ENCODE assay signal across 9 mouse cellular contexts in the genomic region with DNA sequence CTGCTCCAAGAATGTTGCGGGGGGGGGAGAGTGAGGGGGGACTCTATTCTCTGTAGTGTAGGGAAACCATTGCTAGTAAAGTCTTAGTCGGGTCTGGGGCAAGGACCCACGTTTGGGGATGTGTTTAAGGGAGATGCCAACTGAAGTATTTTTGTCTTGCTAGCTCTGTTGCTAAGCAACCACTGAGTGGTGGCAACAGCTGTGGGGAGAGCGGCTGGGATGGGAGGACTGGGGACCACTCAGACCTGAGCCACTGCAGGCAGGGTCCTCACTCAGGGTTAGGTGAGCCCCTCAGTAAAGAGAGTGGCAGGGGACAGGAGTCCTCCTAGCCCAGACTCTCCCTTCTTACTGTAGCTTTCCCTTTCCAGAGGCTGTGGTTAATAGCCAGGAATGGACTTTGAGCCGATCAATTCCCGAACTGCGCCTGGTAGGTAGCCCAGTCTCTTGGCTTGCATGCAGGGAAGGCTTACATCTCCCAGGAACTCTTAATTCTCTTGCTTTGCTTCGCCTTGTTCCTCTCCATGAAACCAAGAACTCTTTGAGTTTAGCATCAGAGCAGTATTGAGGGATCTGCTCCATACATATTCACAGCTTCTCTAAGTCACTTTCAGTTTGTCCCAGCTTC. TPM values are rescaled to one million over a fixed set of nuclear protein-coding genes. Genes with fewer than 3 reads are reported as not detected.
DNase-seq lines count a peak whose midpoint lies in the region; ATAC-seq and TF ChIP-seq lines count a peak whose summit lies in the region.
"Had no signal": no experiment of that assay in that cellular context is flagged by ENCODE, and none has a peak within 500 bp of the region (broad histone marks: within the 10 kb centered on the region; RNA-seq: fewer than 3 reads in every experiment).

No protein-coding gene starts in this region.

- H3K27ac ChIP-seq in lung, embryonic 14.5 days (ENCODE audit: low read depth), result no peak overlapping the region
- peak overlapping the region; percentile 45; the same call in 1 of the 2 replicates for H3K27ac ChIP-seq in forebrain, postnatal 0 days (ENCODE audit: low read depth, low read length)
- H3K27ac ChIP-seq in liver, embryonic 14.5 days, result no peak overlapping the region
- H3K27ac ChIP-seq in stomach, postnatal 0 days (replicated peaks), result no peak overlapping the region

- H3K4me2 ChIP-seq in lung, embryonic 14.5 days, result peak overlapping the region; percentile 50; the same call in 1 of the 2 replicates
- H3K4me2 ChIP-seq in forebrain, postnatal 0 days (ENCODE audit: low read depth), result peak overlapping the region; percentile 97
- H3K4me2 ChIP-seq in liver, embryonic 14.5 days (ENCODE audit: low read depth), result peak overlapping the region; percentile 18; the same call in 1 of the 2 replicates
- H3K4me2 ChIP-seq in stomach, postnatal 0 days (replicated peaks; ENCODE audit: low read depth), result no peak overlapping the region

- peaks cover 71% of the 10 kb centered on the region for H3K27me3 ChIP-seq in lung, embryonic 14.5 days (ENCODE audit: insufficient read depth, low read length)
- H3K27me3 ChIP-seq in forebrain, postnatal 0 days (ENCODE audit: insufficient read depth, low read length), result peaks cover 4% of the 10 kb centered on the region; the same call in 1 of the 2 replicates
- H3K27me3 ChIP-seq in liver, embryonic 14.5 days (ENCODE audit: control insufficient read depth, insufficient read depth, low read length), result peaks cover 38% of the 10 kb centered on the region
- peaks cover 5% of the 10 kb centered on the region for H3K27me3 ChIP-seq in stomach, postnatal 0 days (ENCODE audit: control insufficient read depth, insufficient read depth, low read length)

- no peak overlapping the region for H3K4me3 ChIP-seq in lung, embryonic 14.5 days (ENCODE audit: low read depth, low read length)
- H3K4me3 ChIP-seq in forebrain, postnatal 0 days (ENCODE audit: low read depth, low read length), result peak overlapping the region; percentile 87
- no peak overlapping the region for H3K4me3 ChIP-seq in liver, embryonic 14.5 days (ENCODE audit: insufficient read depth in 1 of 2, low read depth in 2 of 2, low read length in 2 of 2)
- H3K4me3 ChIP-seq in stomach, postnatal 0 days (ENCODE audit: low read depth, low read length), result peak overlapping the region; percentile 29; the same call in 1 of the 2 replicates

- no peak for TF ChIP-seq CTCF in lung, embryonic 14.5 days (IDR thresholded peaks at IDR 0.05; ENCODE audit: low read depth)
- TF ChIP-seq CTCF in forebrain, postnatal 0 days (IDR thresholded peaks at IDR 0.05; ENCODE audit: low read depth), result no peak
- no peak for TF ChIP-seq CTCF in liver, embryonic 14.5 days (IDR thresholded peaks at IDR 0.05; ENCODE audit: low read depth)
- no peak for TF ChIP-seq CTCF in stomach, postnatal 0 days (IDR thresholded peaks at IDR 0.05; ENCODE audit: low read depth)

- no peaks in the 10 kb centered on the region for H3K9me3 ChIP-seq in lung, embryonic 14.5 days (ENCODE audit: low read depth, low read length)
- no peaks in the 10 kb centered on the region for H3K9me3 ChIP-seq in forebrain, postnatal 0 days (ENCODE audit: low read length)
- H3K9me3 ChIP-seq in liver, embryonic 14.5 days (ENCODE audit: control insufficient read depth, low read length), result no peaks in the 10 kb centered on the region
- H3K9me3 ChIP-seq in stomach, postnatal 0 days (ENCODE audit: control insufficient read depth, low read length), result no peaks in the 10 kb centered on the region

- peak; percentile 61 for DNase-seq in lung, embryonic 14.5 days
- DNase-seq in lung, postnatal 14 days, result no peak
- peak; percentile 66 for DNase-seq in forebrain, postnatal 0 days
- DNase-seq in liver, embryonic 14.5 days (ENCODE audit: low read depth in 3 of 3, low spot score in 3 of 3), result no peak
- DNase-seq in stomach, postnatal 0 days (ENCODE audit: low spot score), result no peak
- no peak for DNase-seq in urinary bladder, postnatal 4 days (ENCODE audit: low spot score in 2 of 2)
- no peak for DNase-seq in layer of hippocampus, adult 9-11 months
- no peak for DNase-seq in urinary bladder, postnatal 36 days (ENCODE audit: low spot score in 2 of 2)
- DNase-seq: kidney, adult 8-10 months had no signal

- 18% methylated on average over 8 of the region's 8 CpGs for WGBS in lung, embryonic 14.5 days
- WGBS in forebrain, postnatal 0 days, result 21% methylated on average over 8 of the region's 8 CpGs
- WGBS in liver, embryonic 14.5 days (ENCODE audit: insufficient replicate concordance), result 56% methylated on average over 8 of the region's 8 CpGs
- WGBS in stomach, postnatal 0 days, result 25% methylated on average over 8 of the region's 8 CpGs

- 0 out of 2 replicates have a peak, but pooled peaks cover 3% of the 10 kb centered on the region for H3K4me1 ChIP-seq in lung, embryonic 14.5 days (ENCODE audit: insufficient read depth)
- H3K4me1 ChIP-seq in forebrain, postnatal 0 days (ENCODE audit: insufficient read depth), result peaks cover 25% of the 10 kb centered on the region
- H3K4me1 ChIP-seq in liver, embryonic 14.5 days (replicated peaks; ENCODE audit: control insufficient read depth in 2 of 2, insufficient read depth in 2 of 2, low read length in 1 of 2), result peaks cover 0 to 2% of the 10 kb centered on the region in 2 experiments; a peak in 2 of 4 replicates
- no peaks in the 10 kb centered on the region; the same call in 1 of the 2 replicates for H3K4me1 ChIP-seq in stomach, postnatal 0 days (replicated peaks; ENCODE audit: control insufficient read depth, insufficient read depth)

- no peak for ATAC-seq in lung, embryonic 14.5 days (ENCODE audit: insufficient read depth)
- ATAC-seq in forebrain, postnatal 0 days, result peak; percentile 4; the same call in 1 of the 2 replicates
- no peak for ATAC-seq in liver, embryonic 14.5 days (ENCODE audit: insufficient read depth)
- no peak for ATAC-seq in stomach, postnatal 0 days (ENCODE audit: low FRiP score, low TSS enrichment)

- TF ChIP-seq EP300 in liver, embryonic 14.5 days (IDR thresholded peaks at IDR 0.05; ENCODE audit: low read depth), result no peak
- no peak for TF ChIP-seq EP300 in stomach, postnatal 0 days (optimal IDR thresholded peaks at IDR 0.05)

- H3K9ac ChIP-seq in lung, embryonic 14.5 days, result no peak overlapping the region
- peak overlapping the region; percentile 90 for H3K9ac ChIP-seq in forebrain, postnatal 0 days
- H3K9ac ChIP-seq in liver, embryonic 14.5 days (replicated peaks), result no peak overlapping the region
- H3K9ac ChIP-seq in stomach, postnatal 0 days (ENCODE audit: low read length), result no peak overlapping the region

- no peaks in the 10 kb centered on the region for H3K36me3 ChIP-seq in lung, embryonic 14.5 days (ENCODE audit: insufficient read depth)
- H3K36me3 ChIP-seq in forebrain, postnatal 0 days (ENCODE audit: insufficient read depth), result peaks cover 29% of the 10 kb centered on the region
- no peaks in the 10 kb centered on the region for H3K36me3 ChIP-seq in liver, embryonic 14.5 days (replicated peaks; ENCODE audit: control insufficient read depth, insufficient read depth, low read depth)
- no peaks in the 10 kb centered on the region for H3K36me3 ChIP-seq in stomach, postnatal 0 days (ENCODE audit: control insufficient read depth, insufficient read depth, low read length)

RNA-seq across cellular contexts. Expression of a gene that starts 7.0 kb away (rescaled TPM):
- polyA plus RNA-seq in lung, embryonic 14.5 days (2014; fragmentation: Nextera tagmentation; extraction: Ambion mirVana), result 0.07 and 0.11 TPM in 2 replicates
- total RNA-seq in forebrain, postnatal 0 days (2014; rRNA removed), result 220 and 258 TPM in 2 replicates
- polyA plus RNA-seq in forebrain, postnatal 0 days (2015; fragmentation: Nextera tagmentation; extraction: Ambion mirVana), result 3.5 and 4.6 TPM in 2 replicates
- 3.0 and 3.7 TPM in 2 replicates for polyA plus RNA-seq in liver, embryonic 14.5 days (2012; rRNA removed)
- 0.57 and 0.59 TPM in 2 replicates for polyA plus RNA-seq in liver, embryonic 14.5 days (2014; fragmentation: Nextera tagmentation; extraction: Ambion mirVana)
- polyA plus RNA-seq in stomach, postnatal 0 days (2015; fragmentation: Nextera tagmentation; extraction: Ambion mirVana), result 0.04 and 0.08 TPM in 2 replicates

RNA-seq across cellular contexts. Expression of a gene that starts 12.0 kb away (rescaled TPM):
- 120 and 130 TPM in 2 replicates for polyA plus RNA-seq in lung, embryonic 14.5 days (2014; fragmentation: Nextera tagmentation; extraction: Ambion mirVana)
- total RNA-seq in forebrain, postnatal 0 days (2014; rRNA removed), result 105 and 201 TPM in 2 replicates
- polyA plus RNA-seq in forebrain, postnatal 0 days (2015; fragmentation: Nextera tagmentation; extraction: Ambion mirVana), result 83.9 and 98.1 TPM in 2 replicates
- polyA plus RNA-seq in liver, embryonic 14.5 days (2012; rRNA removed), result 35.8 and 41.8 TPM in 2 replicates
- polyA plus RNA-seq in liver, embryonic 14.5 days (2014; fragmentation: Nextera tagmentation; extraction: Ambion mirVana), result 18.9 and 23.8 TPM in 2 replicates
- polyA plus RNA-seq in stomach, postnatal 0 days (2015; fragmentation: Nextera tagmentation; extraction: Ambion mirVana), result 82.8 and 87.7 TPM in 2 replicates

RNA-seq across cellular contexts. Expression of a gene that starts 18.8 kb away (rescaled TPM):
- 2,143 and 2,245 TPM in 2 replicates for polyA plus RNA-seq in lung, embryonic 14.5 days (2014; fragmentation: Nextera tagmentation; extraction: Ambion mirVana)
- 432 and 445 TPM in 2 replicates for total RNA-seq in forebrain, postnatal 0 days (2014; rRNA removed)
- polyA plus RNA-seq in forebrain, postnatal 0 days (2015; fragmentation: Nextera tagmentation; extraction: Ambion mirVana), result 656 and 790 TPM in 2 replicates
- 175 and 221 TPM in 2 replicates for polyA plus RNA-seq in liver, embryonic 14.5 days (2012; rRNA removed)
- 519 and 576 TPM in 2 replicates for polyA plus RNA-seq in liver, embryonic 14.5 days (2014; fragmentation: Nextera tagmentation; extraction: Ambion mirVana)
- polyA plus RNA-seq in stomach, postnatal 0 days (2015; fragmentation: Nextera tagmentation; extraction: Ambion mirVana), result 469 and 472 TPM in 2 replicates

RNA-seq across cellular contexts. Expression of a gene that starts 22.1 kb away (rescaled TPM):
- 0.99 and 1.5 TPM in 2 replicates for polyA plus RNA-seq in lung, embryonic 14.5 days (2014; fragmentation: Nextera tagmentation; extraction: Ambion mirVana)
- 70.7 and 75.8 TPM in 2 replicates for total RNA-seq in forebrain, postnatal 0 days (2014; rRNA removed)
- 7.9 and 8.1 TPM in 2 replicates for polyA plus RNA-seq in forebrain, postnatal 0 days (2015; fragmentation: Nextera tagmentation; extraction: Ambion mirVana)
- 0.07 and 0.12 TPM in 2 replicates for polyA plus RNA-seq in liver, embryonic 14.5 days (2012; rRNA removed)
- not detected in 2 replicates for polyA plus RNA-seq in liver, embryonic 14.5 days (2014; fragmentation: Nextera tagmentation; extraction: Ambion mirVana)
- polyA plus RNA-seq in stomach, postnatal 0 days (2015; fragmentation: Nextera tagmentation; extraction: Ambion mirVana), result 0.75 and 0.81 TPM in 2 replicates

RNA-seq across cellular contexts. Expression of a gene that starts 34.1 kb away (rescaled TPM):
- polyA plus RNA-seq in lung, embryonic 14.5 days (2014; fragmentation: Nextera tagmentation; extraction: Ambion mirVana), result 0.09 TPM in 1 of 2 replicates, not detected in the other
- total RNA-seq in forebrain, postnatal 0 days (2014; rRNA removed), result 0.08 and 0.33 TPM in 2 replicates
- polyA plus RNA-seq in forebrain, postnatal 0 days (2015; fragmentation: Nextera tagmentation; extraction: Ambion mirVana), result 0.11 TPM in 2 replicates
- polyA plus RNA-seq in liver, embryonic 14.5 days (2012; rRNA removed), result 0.07 and 0.08 TPM in 2 replicates
- polyA plus RNA-seq in liver, embryonic 14.5 days (2014; fragmentation: Nextera tagmentation; extraction: Ambion mirVana), result not detected in 2 replicates
- polyA plus RNA-seq in stomach, postnatal 0 days (2015; fragmentation: Nextera tagmentation; extraction: Ambion mirVana), result 0.13 TPM in 1 of 2 replicates, not detected in the other

Comparison
In these comparisons a context has a peak if more than half of its experiments do, and no peak if none do; other contexts are left out.
1. DNase-seq: peak in lung, embryonic 14.5 days (single experiment) and forebrain, postnatal 0 days (single experiment); none in lung, postnatal 14 days (single experiment), liver, embryonic 14.5 days (0 of 3), stomach, postnatal 0 days (single experiment), urinary bladder, postnatal 4 days (0 of 2), layer of hippocampus, adult 9-11 months (single experiment) and urinary bladder, postnatal 36 days (0 of 2).
2. H3K4me3 ChIP-seq: peak in forebrain, postnatal 0 days (single experiment) and stomach, postnatal 0 days (single experiment); none in lung, embryonic 14.5 days (single experiment) and liver, embryonic 14.5 days (0 of 2).